Mouse (Mus musculus) cerebellum, adult 2 months (tissue): ENCODE results near the gene Iars. TPM values are rescaled to one million over a fixed set of nuclear protein-coding genes. Genes with fewer than 3 reads are reported as not detected.

Experiments used
- DNase-seq, 2 experiments: peaks; one replicate each; pipeline ENCODE4 v3.0.0; 2021
- H3K27ac ChIP-seq: fragments of 200-500 bp; 2 replicates; pipeline ENCODE4 v1.5.1; 2012; ENCODE audit warnings: low read length, control low read depth, inconsistent platforms; ENCODE audit not compliant: insufficient read depth
- H3K27me3 ChIP-seq: fragments of 200-500 bp; 2 replicates; pipeline ENCODE4 v1.6.1; 2012; ENCODE audit warnings: inconsistent platforms, mild to moderate bottlenecking, low read length, moderate library complexity; ENCODE audit not compliant: control insufficient read depth, insufficient read depth
- H3K4me1 ChIP-seq: fragments of 200-500 bp; 2 replicates; pipeline ENCODE4 v1.6.1; 2011; ENCODE audit warnings: low read length; ENCODE audit not compliant: control insufficient read depth, insufficient read depth
- H3K4me3 ChIP-seq: fragments of 200-500 bp; replicated peaks from 2 replicates; pipeline ENCODE3; 2011; ENCODE audit warnings: mild to moderate bottlenecking, low read depth, low read length, control low read depth; ENCODE audit not compliant: insufficient read depth
- CTCF ChIP-seq: fragments of 200-500 bp; IDR thresholded peaks from 2 replicates; pipeline ENCODE4 v1.5.1; 2011; ENCODE audit warnings: low read depth, mild to moderate bottlenecking, control low read depth, low read length, moderate library complexity, borderline replicate concordance; ENCODE audit not compliant: insufficient read depth
- POLR2A ChIP-seq: fragments of 200-500 bp; IDR thresholded peaks from 2 replicates; pipeline ENCODE4 v1.6.1; 2011; ENCODE audit warnings: low read length, control low read depth, borderline replicate concordance; ENCODE audit not compliant: insufficient read depth
- WGBS: fragments of 180-500 bp; shearing (Covaris S2); methylation state at CpG from one replicate; pipeline ENCODE4 v1.1.7; 2018; 5-methylcytosine and 5-hydroxymethylcytosine counted together
- polyA plus RNA-seq: library from polyadenylated mRNA; depleted of rRNA; stranded (reverse); fragments of >200 nt; gene quantifications from 2 replicates; pipeline ENCODE4 v1.2.3, GENCODE M21; 2012; rRNA removed

The Iars gene
- 45.5 and 46.4 TPM in 2 replicates for polyA plus RNA-seq

- Histone ChIP-seq H3K4me3 (peak within 1 kb of the TSS; percentile 95), H3K4me1 (no peaks in the 10 kb centered on the region; the same call in none of the 2 replicates), H3K27me3 (no peaks in the 10 kb centered on the region), H3K27ac (peak within 1 kb of the TSS; percentile 24; the same call in 1 of the 2 replicates)
- peak; percentile 90 for TF ChIP-seq POLR2A
- TF ChIP-seq CTCF = no peak
- peak; percentile 99 to 100 for DNase-seq
- WGBS = 5% methylated on average over 26 of the region's 26 CpGs
Observed at GRCm38 (mm10) chr13:49681351-49682232, at the start of gene Iars. Gene Iars, plus strand, starts transcription at chr13:49682100.

- WGBS = 94% methylated on average over 2 of the region's 2 CpGs
- TF ChIP-seq POLR2A (no peak), CTCF (no peak)
- no peak overlapping the region for H3K27ac ChIP-seq
- H3K27me3 ChIP-seq = no peaks in the 10 kb centered on the region
- no peak for DNase-seq
- H3K4me3 ChIP-seq = no peak overlapping the region
- H3K4me1 ChIP-seq = no peaks in the 10 kb centered on the region
Observed at GRCm38 (mm10) chr13:49639965-49640364, 41.9 kb upstream of the Iars start.

- H3K4me3 ChIP-seq = no peak overlapping the region
- TF ChIP-seq CTCF (no peak), POLR2A (no peak)
- DNase-seq = no peak
- WGBS = 53% methylated on average over 6 of the region's 6 CpGs
- H3K27ac ChIP-seq = no peak overlapping the region
- H3K4me1 ChIP-seq = no peaks in the 10 kb centered on the region
- no peaks in the 10 kb centered on the region for H3K27me3 ChIP-seq
Observed at GRCm38 (mm10) chr13:49642650-49643049, 39.2 kb upstream of the Iars start.

- no peak for DNase-seq
- H3K27ac ChIP-seq = no peak overlapping the region
- no peaks in the 10 kb centered on the region for H3K27me3 ChIP-seq
- H3K4me1 ChIP-seq = no peaks in the 10 kb centered on the region
- no peak overlapping the region for H3K4me3 ChIP-seq
- no peak for TF ChIP-seq CTCF
- no peak for TF ChIP-seq POLR2A
Observed at GRCm38 (mm10) chr13:49643669-49644362, 38.1 kb upstream of the Iars start.

GRCm38 (mm10) chr13:49644731-49645529 is 37.0 kb upstream of the Iars start:
- Histone ChIP-seq H3K4me3 (no peak overlapping the region), H3K4me1 (no peaks in the 10 kb centered on the region), H3K27ac (no peak overlapping the region), H3K27me3 (no peaks in the 10 kb centered on the region)
- DNase-seq = no peak
- 66% methylated on average over 2 of the region's 2 CpGs for WGBS
- TF ChIP-seq CTCF (peak; percentile 21; the same call in 1 of the 2 replicates), POLR2A (no peak)

- TF ChIP-seq POLR2A = no peak
- no peak for DNase-seq
- Histone ChIP-seq H3K4me1 (no peaks in the 10 kb centered on the region), H3K4me3 (no peak overlapping the region), H3K27ac (no peak overlapping the region), H3K27me3 (no peaks in the 10 kb centered on the region)
- WGBS = 87% methylated on average over 1 of the region's 1 CpGs
Observed at GRCm38 (mm10) chr13:49646019-49646418, 35.9 kb upstream of the Iars start.

GRCm38 (mm10) chr13:49651136-49651535 is 30.8 kb upstream of the Iars start:
- Histone ChIP-seq H3K27me3 (no peaks in the 10 kb centered on the region), H3K4me3 (no peak overlapping the region), H3K4me1 (no peaks in the 10 kb centered on the region), H3K27ac (no peak overlapping the region)
- WGBS = 17% methylated on average over 2 of the region's 2 CpGs
- TF ChIP-seq CTCF (no peak), POLR2A (no peak)
- no peak for DNase-seq
